Mouse (Mus musculus) ZHBTc4 (cell line): ENCODE measurements around the gene Slc22a22.
"Not testable (repeated sequence)": the region's sequence is repeated elsewhere in the genome, so short reads cannot be mapped to it uniquely, and the experiment has no call there.

Experiments
- DNase-seq: peaks from one replicate; pipeline ENCODE4 v3.0.0-alpha.2; 2011; ENCODE audit warnings: low read depth, low spot score

The Slc22a22 gene

GRCm38 (mm10) chr15:57380381-57380780, 97.0 kb downstream of the Slc22a22 start:
- no peak for DNase-seq

DNA sequence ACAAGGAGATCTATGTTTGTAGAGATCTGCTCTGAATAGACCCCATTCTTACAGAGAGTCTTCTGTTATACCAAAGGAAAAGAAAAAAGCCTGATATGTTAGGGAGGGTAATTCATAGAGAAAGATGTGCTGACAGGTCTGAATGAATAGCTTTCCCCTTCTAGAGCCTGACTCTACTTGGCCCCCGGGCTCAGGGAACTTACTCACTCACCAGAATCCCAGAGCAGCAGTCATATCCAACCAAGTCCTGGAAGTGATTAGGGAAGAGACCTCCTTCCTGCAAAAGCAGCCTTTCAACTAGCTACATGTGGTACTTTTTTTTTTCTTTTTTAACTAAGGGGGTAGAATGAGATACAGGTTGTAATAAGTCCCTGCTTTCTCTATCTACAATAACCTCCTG, 111.0 kb downstream of the Slc22a22 start:
- DNase-seq, result no peak

DNA sequence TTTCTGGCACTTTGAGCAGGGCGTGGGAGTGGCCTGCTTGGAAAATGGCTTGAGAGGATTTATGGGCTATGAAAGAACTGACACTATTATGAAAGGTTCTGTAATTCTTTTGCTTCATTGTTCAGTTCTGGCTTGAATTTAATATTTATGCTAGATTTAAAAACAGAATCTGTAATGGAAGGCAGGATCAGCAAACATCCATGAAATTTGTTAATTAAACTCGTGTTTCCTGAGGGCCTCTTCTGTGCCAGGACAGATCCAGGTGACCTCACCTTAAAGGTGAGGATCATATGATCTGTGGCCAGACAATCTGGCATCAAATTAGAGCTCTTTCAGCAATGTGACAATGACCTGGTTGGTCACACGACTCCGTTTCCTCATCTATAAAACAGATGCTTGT, 122.1 kb downstream of the Slc22a22 start:
- DNase-seq, result no peak

DNA sequence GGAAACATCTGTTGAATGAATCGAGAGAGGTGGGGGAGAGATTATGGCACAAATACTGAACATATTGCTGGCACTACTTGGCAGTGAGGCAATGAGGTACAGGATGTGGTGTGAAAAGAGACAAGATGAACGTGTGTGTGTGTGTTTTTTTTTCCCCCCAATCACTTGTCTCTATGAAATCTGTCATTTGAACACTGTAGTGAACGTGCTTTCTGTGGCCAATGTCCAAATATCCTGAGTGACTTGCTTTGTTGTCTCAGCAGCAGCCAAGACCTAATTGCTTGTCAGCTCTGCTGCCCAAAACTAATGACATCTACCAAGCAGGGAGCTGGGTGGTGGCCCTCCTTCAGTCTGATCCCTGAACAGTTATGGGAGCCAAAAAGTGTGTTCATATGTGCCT, 136.9 kb downstream of the Slc22a22 start:
- DNase-seq, result no peak

GRCm38 (mm10) chr15:57331326-57331725, 146.1 kb downstream of the Slc22a22 start:
- DNase-seq, result no peak

DNA sequence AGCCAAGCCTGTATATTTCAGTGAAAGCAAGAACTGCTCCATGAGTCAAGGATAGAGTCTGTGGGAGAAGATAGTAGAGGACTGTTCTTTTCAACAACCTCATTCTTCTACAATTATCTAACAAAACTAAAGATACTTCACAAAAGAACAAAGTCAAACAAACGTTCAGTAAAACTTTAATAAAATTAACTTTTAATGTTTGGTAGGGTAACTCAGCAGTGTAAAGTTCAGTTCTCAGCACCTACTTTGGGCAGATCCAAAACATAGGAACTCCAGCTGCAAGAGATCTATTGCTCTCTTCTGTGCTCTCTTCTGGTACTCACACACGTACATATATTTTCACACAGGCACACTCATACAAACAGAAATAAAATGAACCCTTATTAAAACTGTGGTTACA, 159.4 kb downstream of the Slc22a22 start:
- no peak for DNase-seq

DNA sequence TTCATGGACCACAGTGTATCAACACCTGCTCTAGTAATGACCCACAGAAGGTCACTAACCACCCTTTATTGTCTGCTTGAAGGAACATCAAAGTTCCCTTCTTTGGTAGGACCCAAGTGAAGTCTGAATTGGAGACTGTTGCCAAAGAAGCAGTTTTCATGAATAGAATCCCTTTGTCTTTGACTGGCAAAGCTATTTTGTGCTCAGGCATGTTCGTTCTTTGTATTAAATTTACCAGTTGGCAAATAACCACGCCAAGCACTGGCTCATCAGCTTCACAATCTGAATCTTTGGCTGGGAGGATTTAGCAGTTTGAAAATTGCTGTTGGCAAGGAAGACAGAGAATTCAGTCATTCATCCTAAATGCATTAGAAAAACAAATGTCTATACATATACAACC, 160.9 kb downstream of the Slc22a22 start:
- DNase-seq, result no peak

GRCm38 (mm10) chr15:57302710-57303109, 174.7 kb downstream of the Slc22a22 start:
- DNase-seq, result no peak

DNA sequence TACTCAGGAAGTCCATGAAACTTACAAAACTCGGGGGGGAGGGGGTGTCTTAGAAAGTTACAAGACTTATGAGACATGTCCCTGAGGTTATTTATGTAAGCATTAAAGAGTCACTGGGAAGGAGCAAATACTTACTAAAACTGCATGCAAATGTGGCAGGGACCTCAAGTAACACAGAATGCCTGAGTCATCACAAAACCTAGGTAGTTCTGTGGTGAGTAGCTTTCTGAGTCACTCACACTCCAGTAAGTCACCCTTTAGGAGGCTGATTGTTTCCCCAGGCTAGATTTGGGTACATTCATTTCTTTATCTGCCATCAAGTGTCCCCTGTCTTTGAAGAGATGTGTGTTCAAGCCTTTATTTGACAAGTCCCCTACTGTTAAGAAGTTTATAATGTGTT, 198.9 kb downstream of the Slc22a22 start:
- no peak for DNase-seq

DNA sequence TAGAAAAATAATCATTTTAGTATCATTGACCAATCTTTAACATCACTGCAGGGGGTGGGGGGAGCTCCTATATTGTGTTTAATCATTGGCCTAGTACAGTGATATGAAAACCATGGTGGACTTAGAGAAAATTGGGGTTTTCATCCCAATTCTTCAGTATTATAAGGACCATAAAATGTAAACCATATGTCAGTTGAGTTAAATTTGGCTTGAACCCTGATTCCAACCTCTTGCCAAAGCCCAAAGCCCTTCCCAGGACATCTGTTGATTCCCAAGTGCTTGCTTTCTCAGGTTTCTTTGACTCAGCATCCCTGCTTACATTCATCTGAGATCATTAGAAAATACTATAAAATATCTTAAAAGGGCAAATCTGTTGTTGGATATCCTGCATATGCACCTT, 201.0 kb downstream of the Slc22a22 start:
- DNase-seq, result no peak

- not testable (repeated sequence) for DNase-seq
Measured at GRCm38 (mm10) chr15:57240061-57240460, 237.4 kb downstream of the Slc22a22 start.

DNA sequence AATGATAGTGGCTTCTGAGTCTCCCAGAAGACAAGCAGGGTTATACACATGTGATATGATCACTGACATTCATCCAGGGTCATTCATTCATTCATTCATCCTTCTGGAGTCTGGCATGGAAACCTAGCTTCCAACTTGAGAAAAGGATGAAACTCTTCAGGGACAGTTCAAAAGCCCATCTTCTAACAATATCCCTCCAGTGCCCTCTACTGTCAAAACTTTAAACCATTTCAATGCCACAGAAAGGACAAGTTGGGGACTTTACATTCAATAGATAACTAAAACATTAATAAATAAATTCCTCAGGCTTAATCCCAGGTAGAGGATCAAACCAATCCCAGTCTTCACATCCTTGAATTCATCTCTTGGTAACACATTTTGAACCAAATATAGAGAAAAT, 247.0 kb downstream of the Slc22a22 start:
- no peak for DNase-seq

DNA sequence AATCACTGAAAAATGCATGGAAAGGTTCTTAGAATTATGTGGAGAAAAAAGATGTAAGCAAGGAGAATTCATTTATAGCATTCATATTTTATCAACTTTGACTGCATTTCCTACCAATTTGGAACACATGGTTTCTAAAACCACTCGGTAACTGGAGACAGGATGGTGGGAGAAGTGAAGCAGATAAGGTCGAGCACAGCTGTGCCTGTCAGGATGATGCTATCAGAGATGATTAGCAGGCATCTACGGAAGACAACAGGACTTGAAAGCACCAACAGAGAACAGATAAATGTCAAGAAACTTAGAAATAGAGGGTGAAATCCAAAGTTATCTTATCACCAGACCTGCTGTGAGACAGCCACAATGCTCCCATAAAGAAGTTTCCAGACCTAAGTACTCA, 272.1 kb downstream of the Slc22a22 start:
- no peak for DNase-seq

DNA sequence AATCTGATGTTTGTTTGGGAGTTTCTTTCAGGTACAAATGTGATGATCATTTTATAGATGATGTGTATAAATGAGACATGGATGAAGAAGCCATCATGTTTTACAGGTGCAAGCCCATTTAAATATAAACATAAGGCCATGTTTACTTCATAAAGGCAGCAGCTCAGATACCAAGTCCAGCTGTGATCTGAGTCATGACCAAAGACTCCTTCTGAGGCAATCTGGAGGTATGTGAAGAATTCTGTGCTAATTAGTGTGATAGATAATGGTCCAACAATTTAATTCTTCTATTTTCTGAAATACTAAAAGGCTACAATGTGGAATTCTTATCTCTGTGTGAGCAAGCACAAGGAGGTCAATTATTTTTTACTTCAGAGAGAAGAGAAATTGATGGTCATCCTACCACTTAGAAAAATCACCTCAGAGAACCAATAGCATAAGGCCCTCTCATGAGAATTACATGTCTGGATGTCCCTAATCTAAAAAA, 272.9 kb downstream of the Slc22a22 start:
- DNase-seq, result no peak
